Mouse (Mus musculus): Measurements from ENCODE around the gene Speer3.
"Not testable (repeated sequence)": the region's sequence is repeated elsewhere in the genome, so short reads cannot be mapped to it uniquely, and the experiment has no call there.

The Speer3 gene
- long read RNA-seq, experiment 1, result 0 reads
- long read RNA-seq, experiment 2, result 0 reads

GRCm38 (mm10) chr5:13791319-13791718 lies at the start of gene Speer3:
Gene Speer3, plus strand, starts transcription at chr5:13791619.
- intact Hi-C loops (cut with DNase I), result no loop called here

GRCm38 (mm10) chr5:13810496-13810895 lies 19.1 kb downstream of the Speer3 start:
- intact Hi-C loops (cut with DNase I), result not testable (repeated sequence)

GRCm38 (mm10) chr5:13825108-13825507 lies 33.7 kb downstream of the Speer3 start:
- intact Hi-C loops (cut with DNase I), result no loop called here

GRCm38 (mm10) chr5:13826708-13827107 lies 35.3 kb downstream of the Speer3 start:
- intact Hi-C loops (cut with DNase I), result no loop called here

- intact Hi-C loops (cut with DNase I), result no loop called here
These were observed 52.9 kb downstream of the Speer3 start for GRCm38 (mm10) chr5:13844317-13844716.
